Mouse (Mus musculus): Measurements from ENCODE around the gene Kcne1. TPM values are rescaled to one million over a fixed set of nuclear protein-coding genes. Genes with fewer than 3 reads are reported as not detected.

Gene Kcne1
- polyA plus RNA-seq, 1 experiment from 2014 or later, result 0.29 TPM

DNA sequence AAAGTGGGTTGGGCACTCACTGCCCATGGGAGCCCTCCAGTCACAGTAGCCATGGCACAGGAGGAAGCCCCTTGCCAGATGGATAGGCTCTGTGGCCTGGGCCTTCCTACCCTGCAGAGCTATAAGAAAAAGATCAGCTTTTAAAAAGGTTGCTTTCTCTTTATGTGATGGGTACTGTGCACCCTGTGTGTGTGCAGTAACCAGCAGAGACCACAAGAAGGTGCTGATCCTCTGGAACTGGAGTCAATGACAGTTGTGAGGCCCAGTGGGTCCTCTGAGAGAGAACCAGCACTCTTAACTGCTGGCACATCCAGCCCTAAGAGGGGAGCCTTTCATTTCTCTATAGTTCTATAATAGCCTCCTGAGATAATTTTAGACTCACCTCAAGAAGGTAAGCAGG is 24.1 kb upstream of the Kcne1 start:
- no peaks in the 10 kb centered on the region for H3K9me3 ChIP-seq
- peaks cover 12% of the 10 kb centered on the region for H3K4me1 ChIP-seq

DNA sequence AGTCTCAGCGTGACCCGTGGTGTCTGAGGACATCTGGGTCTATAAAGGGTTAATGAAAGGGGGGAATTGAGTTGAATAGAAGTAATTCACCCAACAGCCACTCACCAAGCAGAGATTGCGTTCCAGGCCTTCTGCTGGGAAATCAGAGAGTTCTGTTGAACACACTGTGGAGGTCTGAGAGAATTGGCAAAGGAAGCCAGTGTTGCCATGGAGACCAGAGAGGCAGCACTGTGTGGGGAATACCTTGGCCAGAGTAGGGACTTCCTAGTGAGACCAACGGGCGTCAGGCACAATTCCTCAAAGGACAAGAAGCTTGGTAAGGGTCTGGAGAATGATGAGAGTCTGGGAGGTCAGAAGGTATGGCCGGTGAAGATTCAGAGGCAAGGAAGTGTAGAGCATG is 23.2 kb upstream of the Kcne1 start:
- H3K9me3 ChIP-seq, result no peaks in the 10 kb centered on the region
- 73% methylated on average over 6 of the region's 6 CpGs for WGBS
- no peak overlapping the region for H3K4me3 ChIP-seq
- H3K27me3 ChIP-seq (replicated peaks; ENCODE audit: low read depth, poor library complexity, severe bottlenecking), result no peaks in the 10 kb centered on the region
- DNase-seq (ENCODE audit: low spot score), result no peak
- no peaks in the 10 kb centered on the region for H3K36me3 ChIP-seq (replicated peaks)
- H3K27ac ChIP-seq (replicated peaks), result no peak overlapping the region
- peaks cover 8% of the 10 kb centered on the region for H3K4me1 ChIP-seq

More for the DNA sequence above, 24.1 kb upstream of the Kcne1 start:
- DNase-seq (ENCODE audit: low spot score), result no peak
- H3K4me3 ChIP-seq, result no peak overlapping the region
- H3K27ac ChIP-seq (replicated peaks), result no peak overlapping the region
- no peaks in the 10 kb centered on the region for H3K27me3 ChIP-seq (replicated peaks; ENCODE audit: low read depth, poor library complexity, severe bottlenecking)
- no peaks in the 10 kb centered on the region for H3K36me3 ChIP-seq (replicated peaks)

DNA sequence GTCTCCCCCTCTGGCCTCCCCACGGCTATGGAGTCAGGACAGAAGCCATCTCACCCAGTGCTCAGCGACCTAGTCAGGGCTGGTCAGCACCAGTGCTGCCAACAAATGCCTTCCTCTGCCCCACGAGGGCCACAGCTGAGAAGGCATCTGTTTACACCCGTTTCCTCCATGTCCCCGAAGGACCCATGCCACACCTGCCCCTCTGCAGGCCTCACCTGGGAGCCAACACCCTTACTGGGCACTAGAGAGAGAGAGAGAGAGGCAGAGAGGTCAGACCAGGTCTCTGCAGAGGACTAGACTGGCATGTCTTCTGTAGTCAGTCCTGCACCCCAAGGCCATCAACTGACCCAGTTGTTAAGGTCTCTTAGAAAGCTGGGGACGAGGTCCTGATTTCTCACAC is 21.8 kb upstream of the Kcne1 start:
- Histone ChIP-seq H3K27ac (replicated peaks) (no peak overlapping the region), H3K4me3 (no peak overlapping the region), H3K4me1 (peaks cover 8% of the 10 kb centered on the region), H3K27me3 (replicated peaks; ENCODE audit: low read depth, poor library complexity, severe bottlenecking) (no peaks in the 10 kb centered on the region), H3K9me3 (no peaks in the 10 kb centered on the region), H3K36me3 (replicated peaks) (no peaks in the 10 kb centered on the region)
- DNase-seq (ENCODE audit: low spot score), result no peak
- WGBS, result 78% methylated on average over 6 of the region's 6 CpGs

DNA sequence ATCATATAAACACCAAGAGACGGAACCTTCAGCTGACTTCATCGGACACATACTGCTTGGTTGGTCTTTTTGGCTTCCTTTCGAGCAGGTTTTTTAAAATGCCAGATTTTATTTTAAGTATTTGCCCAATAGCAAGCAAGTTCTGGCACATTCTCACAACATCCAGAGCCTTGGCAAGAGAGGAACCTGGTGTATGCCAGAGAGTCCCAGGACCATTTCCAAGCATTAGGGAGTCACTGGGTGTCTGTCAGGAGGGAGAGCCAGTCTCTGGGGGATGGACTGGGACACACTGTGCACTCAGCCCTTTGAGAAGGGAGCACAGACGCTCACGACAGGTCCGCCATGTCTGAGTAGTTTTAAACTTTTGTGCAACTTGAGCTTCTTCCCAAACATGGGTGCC is 17.7 kb upstream of the Kcne1 start:
- no peak overlapping the region for H3K4me3 ChIP-seq
- peaks cover 11% of the 10 kb centered on the region for H3K4me1 ChIP-seq
- WGBS, result 93% methylated on average over 6 of the region's 6 CpGs
- no peak for DNase-seq (ENCODE audit: low spot score)
- no peak overlapping the region for H3K27ac ChIP-seq (replicated peaks)
- no peaks in the 10 kb centered on the region; the same call in none of the 2 replicates for H3K27me3 ChIP-seq (replicated peaks; ENCODE audit: low read depth, poor library complexity, severe bottlenecking)
- no peaks in the 10 kb centered on the region for H3K36me3 ChIP-seq (replicated peaks)
- no peaks in the 10 kb centered on the region for H3K9me3 ChIP-seq

DNA sequence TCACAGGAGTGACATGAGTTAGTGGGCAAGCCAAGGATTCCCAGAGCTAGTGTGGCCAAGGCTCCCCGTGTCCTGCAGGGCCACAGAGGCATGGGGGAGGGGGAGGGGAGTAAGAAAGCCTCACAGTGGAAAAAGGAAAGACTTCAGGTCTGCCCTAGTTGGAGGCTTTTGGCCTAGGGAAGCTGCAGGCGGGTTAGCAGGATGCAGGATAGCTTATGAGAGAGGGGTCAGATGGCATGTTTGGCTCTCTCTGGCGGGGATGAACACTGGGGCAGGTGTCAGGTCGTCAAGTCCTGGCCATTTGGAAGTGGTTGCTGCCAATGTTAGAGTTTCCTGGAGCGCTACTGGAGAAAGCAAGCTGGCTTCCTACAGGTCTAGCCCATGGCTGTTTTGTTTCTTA is 12.4 kb upstream of the Kcne1 start:
- H3K9me3 ChIP-seq, result no peaks in the 10 kb centered on the region
- H3K36me3 ChIP-seq (replicated peaks), result no peaks in the 10 kb centered on the region
- DNase-seq (ENCODE audit: low spot score), result no peak
- H3K4me3 ChIP-seq, result no peak overlapping the region
- peaks cover 36% of the 10 kb centered on the region for H3K4me1 ChIP-seq
- peaks cover 4% of the 10 kb centered on the region for H3K27me3 ChIP-seq (replicated peaks; ENCODE audit: low read depth, poor library complexity, severe bottlenecking)
- 47% methylated on average over 5 of the region's 5 CpGs for WGBS
- H3K27ac ChIP-seq (replicated peaks), result no peak overlapping the region

DNA sequence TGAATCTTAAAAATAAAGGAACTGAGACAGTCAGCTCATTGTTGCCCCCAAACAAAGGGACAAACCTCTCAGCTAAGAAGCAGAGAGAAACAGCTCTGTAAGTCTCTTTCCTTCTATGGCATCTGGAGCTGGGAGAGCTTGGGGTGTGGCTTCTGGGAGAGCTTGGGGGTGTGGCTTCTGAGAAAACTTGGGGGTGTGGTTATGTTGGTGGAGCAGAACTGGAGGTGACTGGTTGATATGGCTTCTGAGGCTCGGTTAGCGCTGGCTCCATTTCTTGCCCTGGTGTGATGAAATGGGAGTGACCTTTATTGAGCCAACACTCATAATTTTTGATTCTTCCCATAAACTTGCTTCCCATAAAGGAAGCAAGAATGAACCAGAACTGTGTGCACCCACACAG is 10.0 kb upstream of the Kcne1 start:
- Histone ChIP-seq H3K4me3 (no peak overlapping the region), H3K27me3 (replicated peaks; ENCODE audit: low read depth, poor library complexity, severe bottlenecking) (peaks cover 4% of the 10 kb centered on the region; the same call in 1 of the 2 replicates), H3K4me1 (peaks cover 46% of the 10 kb centered on the region), H3K9me3 (no peaks in the 10 kb centered on the region), H3K27ac (replicated peaks) (no peak overlapping the region), H3K36me3 (replicated peaks) (no peaks in the 10 kb centered on the region)
- DNase-seq (ENCODE audit: low spot score), result no peak
- 58% methylated on average over 2 of the region's 2 CpGs for WGBS

DNA sequence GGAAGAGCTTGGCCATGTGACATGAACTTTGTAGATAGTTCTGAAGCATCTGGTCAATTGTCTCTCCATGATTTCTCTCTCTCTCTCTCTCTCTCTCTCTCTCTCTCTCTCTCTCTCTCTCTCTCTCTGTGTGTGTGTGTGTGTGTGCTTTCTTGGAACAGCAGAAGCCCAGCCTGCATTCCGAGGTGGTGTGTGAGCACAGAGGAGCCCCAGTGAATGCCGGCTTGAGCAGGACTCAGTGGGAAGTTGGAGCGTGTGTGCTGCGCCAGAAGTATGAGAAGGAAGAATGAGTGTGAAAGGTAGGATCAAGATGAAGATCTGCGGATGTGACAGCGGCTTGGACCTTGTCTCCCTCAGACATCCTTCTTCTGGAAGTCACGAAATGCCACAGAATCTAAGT is 6.2 kb upstream of the Kcne1 start:
- H3K4me3 ChIP-seq, result no peak overlapping the region
- no peak for DNase-seq (ENCODE audit: low spot score)
- peaks cover 4% of the 10 kb centered on the region; the same call in 1 of the 2 replicates for H3K27me3 ChIP-seq (replicated peaks; ENCODE audit: low read depth, poor library complexity, severe bottlenecking)
- no peaks in the 10 kb centered on the region for H3K9me3 ChIP-seq
- peaks cover 25% of the 10 kb centered on the region for H3K4me1 ChIP-seq
- peak overlapping the region; percentile 19; the same call in 1 of the 2 replicates for H3K27ac ChIP-seq (replicated peaks)
- 63% methylated on average over 7 of the region's 7 CpGs for WGBS
- H3K36me3 ChIP-seq (replicated peaks), result no peaks in the 10 kb centered on the region

DNA sequence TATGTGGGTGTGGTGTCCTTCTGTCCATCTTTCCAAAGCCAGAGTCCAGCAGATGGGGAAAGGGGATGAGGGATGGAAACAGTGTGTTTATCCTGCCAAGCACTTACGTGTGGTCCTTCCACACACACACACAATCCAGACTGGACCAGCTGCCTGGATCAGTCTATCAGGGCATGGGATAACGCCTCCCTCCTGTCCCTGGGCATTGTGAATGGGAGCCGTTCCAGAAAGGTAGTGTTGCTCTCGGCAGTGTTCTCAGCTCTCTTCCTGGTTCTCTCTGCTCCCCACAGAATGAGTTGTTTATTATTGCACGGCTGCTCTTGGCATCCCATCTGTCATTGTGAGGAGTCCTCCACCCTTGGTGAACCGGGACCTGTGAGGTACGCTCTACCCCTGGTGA is 1.4 kb upstream of the Kcne1 start:
- Histone ChIP-seq H3K4me1 (peaks cover 33% of the 10 kb centered on the region), H3K27me3 (replicated peaks; ENCODE audit: low read depth, poor library complexity, severe bottlenecking) (peaks cover 35% of the 10 kb centered on the region), H3K27ac (replicated peaks) (no peak overlapping the region), H3K4me3 (no peak overlapping the region), H3K36me3 (replicated peaks) (no peaks in the 10 kb centered on the region), H3K9me3 (no peaks in the 10 kb centered on the region)
- WGBS, result 86% methylated on average over 7 of the region's 7 CpGs
- DNase-seq (ENCODE audit: low spot score), result no peak

DNA sequence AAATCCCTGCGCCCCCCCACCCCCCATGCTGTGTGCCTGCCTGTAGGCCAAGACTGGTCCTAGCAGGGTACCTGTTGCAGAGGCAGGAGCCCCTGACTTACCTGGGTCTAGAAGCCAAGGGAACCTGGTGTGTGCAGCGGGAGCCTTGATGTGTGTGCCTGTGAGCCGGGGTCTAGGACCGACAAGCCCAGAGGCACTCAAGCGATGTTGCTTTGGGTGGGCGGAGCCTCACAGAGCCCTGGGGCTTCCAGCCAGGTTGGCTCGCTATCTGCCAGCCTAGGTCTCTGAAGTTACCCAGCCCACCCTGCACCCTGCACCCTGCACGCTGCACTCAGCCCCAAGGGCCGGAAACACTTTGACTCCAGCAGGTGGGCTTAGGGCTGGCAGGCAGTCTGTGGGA is 534 bp downstream of the Kcne1 start:
- Histone ChIP-seq H3K27me3 (replicated peaks; ENCODE audit: low read depth, poor library complexity, severe bottlenecking) (peaks cover 35% of the 10 kb centered on the region), H3K4me1 (peaks cover 31% of the 10 kb centered on the region), H3K27ac (replicated peaks) (0 out of 2 replicates have a peak overlapping the region, but pooled peaks have one; percentile 11), H3K36me3 (replicated peaks) (no peaks in the 10 kb centered on the region), H3K9me3 (no peaks in the 10 kb centered on the region), H3K4me3 (peak overlapping the region; percentile 6; the same call in 1 of the 2 replicates)
- peak; percentile 36 for DNase-seq (ENCODE audit: low spot score)
- WGBS, result 20% methylated on average over 9 of the region's 9 CpGs

DNA sequence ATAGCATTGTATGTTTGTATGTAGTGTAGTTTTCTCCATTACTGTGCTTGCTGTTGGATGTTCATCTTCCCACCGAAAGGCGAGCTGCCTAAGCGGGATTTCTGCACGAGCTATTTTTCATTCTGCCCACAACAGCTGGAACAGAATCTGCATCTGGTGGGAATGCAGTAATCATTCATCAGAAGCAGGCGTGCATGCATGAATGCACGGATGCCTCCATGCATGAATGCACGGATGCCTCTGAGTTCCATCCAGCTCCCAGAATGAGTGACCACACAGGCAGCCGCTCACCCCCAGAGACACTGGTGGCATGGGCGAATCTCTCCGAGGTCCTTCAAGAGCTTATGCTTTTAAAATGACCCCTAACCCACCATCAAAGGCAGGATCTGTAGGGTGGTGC is 1.7 kb downstream of the Kcne1 start:
- Histone ChIP-seq H3K4me3 (no peak overlapping the region), H3K27ac (replicated peaks) (no peak overlapping the region), H3K27me3 (replicated peaks; ENCODE audit: low read depth, poor library complexity, severe bottlenecking) (peaks cover 35% of the 10 kb centered on the region), H3K4me1 (peaks cover 34% of the 10 kb centered on the region), H3K9me3 (no peaks in the 10 kb centered on the region), H3K36me3 (replicated peaks) (no peaks in the 10 kb centered on the region)
- 64% methylated on average over 10 of the region's 10 CpGs for WGBS
- DNase-seq (ENCODE audit: low spot score), result no peak

DNA sequence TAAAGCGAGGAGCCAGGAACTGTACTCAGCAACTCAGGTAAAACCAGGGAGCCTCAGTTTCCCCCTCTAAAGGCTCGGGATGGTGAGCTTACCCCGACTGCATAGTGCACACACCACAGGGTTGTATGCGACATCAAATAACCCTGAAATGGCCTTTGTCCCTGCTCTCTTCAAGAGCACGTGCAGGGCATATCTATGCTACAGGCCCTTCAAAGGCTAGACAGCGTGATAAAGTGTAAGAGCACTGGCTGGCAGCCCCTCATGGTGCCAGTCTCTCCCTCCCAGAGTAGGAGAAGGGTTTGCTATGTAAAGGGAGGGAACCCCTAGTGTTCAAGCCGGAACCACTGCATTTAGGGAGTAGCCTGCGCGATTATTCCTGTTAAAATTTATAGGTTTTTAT is 2.2 kb downstream of the Kcne1 start:
- Histone ChIP-seq H3K27ac (replicated peaks) (no peak overlapping the region), H3K4me3 (no peak overlapping the region), H3K9me3 (no peaks in the 10 kb centered on the region), H3K27me3 (replicated peaks; ENCODE audit: low read depth, poor library complexity, severe bottlenecking) (peaks cover 35% of the 10 kb centered on the region), H3K4me1 (peaks cover 34% of the 10 kb centered on the region), H3K36me3 (replicated peaks) (no peaks in the 10 kb centered on the region)
- WGBS, result 72% methylated on average over 9 of the region's 9 CpGs
- no peak for DNase-seq (ENCODE audit: low spot score)

DNA sequence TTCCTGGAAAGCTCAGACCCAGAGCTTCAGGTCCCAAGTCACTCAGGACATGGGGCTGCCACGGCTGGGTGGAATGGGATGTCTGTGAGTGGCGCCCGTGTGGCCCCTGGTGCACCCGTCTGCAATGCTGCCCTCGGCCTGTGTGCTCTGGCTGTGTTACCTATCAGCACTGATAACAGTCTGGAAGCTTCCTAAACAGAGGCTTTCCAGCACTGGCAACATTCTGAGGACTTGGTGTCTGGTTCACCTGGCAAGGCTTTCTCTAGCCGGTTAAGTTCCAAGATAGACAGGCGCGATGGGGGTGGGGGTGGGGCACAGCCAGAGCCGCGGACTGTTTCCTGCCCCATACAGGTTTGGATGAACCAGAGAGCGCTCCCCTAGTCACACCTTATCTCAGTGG is 3.3 kb downstream of the Kcne1 start:
- H3K9me3 ChIP-seq, result no peaks in the 10 kb centered on the region

DNA sequence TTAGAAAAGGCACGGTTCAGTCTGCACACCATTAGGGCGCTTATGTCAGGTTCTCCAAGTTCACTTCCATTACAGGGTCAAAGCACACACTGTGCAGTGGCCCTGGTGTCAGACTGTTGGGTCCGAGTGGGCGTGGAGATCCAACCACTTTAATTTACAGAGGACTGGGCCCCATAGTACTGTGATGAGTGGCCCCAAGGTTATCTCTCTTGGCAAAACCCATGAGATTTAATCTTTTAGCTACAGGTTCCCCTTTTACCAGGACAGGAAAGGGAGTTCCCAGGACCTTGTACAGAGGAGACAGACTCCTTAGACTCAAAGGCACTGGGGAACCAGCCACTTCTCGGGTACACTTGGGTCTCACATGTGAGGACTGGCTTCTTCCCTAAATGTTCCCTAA is 3.9 kb downstream of the Kcne1 start:
- 85% methylated on average over 5 of the region's 5 CpGs for WGBS
- DNase-seq (ENCODE audit: low spot score), result no peak
- H3K27ac ChIP-seq (replicated peaks), result no peak overlapping the region
- H3K4me1 ChIP-seq, result peaks cover 34% of the 10 kb centered on the region
- H3K4me3 ChIP-seq, result no peak overlapping the region
- H3K36me3 ChIP-seq (replicated peaks), result no peaks in the 10 kb centered on the region
- peaks cover 35% of the 10 kb centered on the region for H3K27me3 ChIP-seq (replicated peaks; ENCODE audit: low read depth, poor library complexity, severe bottlenecking)
- H3K9me3 ChIP-seq, result no peaks in the 10 kb centered on the region

More for the DNA sequence above, 3.3 kb downstream of the Kcne1 start:
- H3K4me1 ChIP-seq, result peaks cover 34% of the 10 kb centered on the region
- H3K27me3 ChIP-seq (replicated peaks; ENCODE audit: low read depth, poor library complexity, severe bottlenecking), result peaks cover 35% of the 10 kb centered on the region
- no peaks in the 10 kb centered on the region for H3K36me3 ChIP-seq (replicated peaks)
- H3K4me3 ChIP-seq, result no peak overlapping the region
- WGBS, result 73% methylated on average over 11 of the region's 11 CpGs
- DNase-seq (ENCODE audit: low spot score), result no peak
- no peak overlapping the region for H3K27ac ChIP-seq (replicated peaks)

DNA sequence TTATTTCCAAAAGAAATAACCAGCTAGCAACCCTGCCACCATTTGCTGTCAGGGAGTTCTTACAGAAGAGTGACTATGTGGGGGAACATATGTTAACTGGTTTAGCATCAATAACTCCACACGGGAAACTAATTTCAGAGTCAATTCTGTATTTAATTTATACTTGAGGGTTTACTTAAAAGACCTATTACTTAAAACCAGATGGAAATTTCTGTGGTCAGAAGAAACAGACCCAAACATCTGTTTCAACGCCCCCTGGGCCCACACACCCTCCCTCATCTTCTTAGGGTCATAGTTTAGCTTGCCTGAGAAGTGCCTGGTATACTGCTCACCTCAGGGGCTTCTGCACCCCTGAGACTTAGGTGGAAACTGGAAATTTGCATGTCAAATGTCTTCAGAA is 5.4 kb downstream of the Kcne1 start:
- Histone ChIP-seq H3K4me3 (no peak overlapping the region), H3K4me1 (peaks cover 28% of the 10 kb centered on the region), H3K9me3 (no peaks in the 10 kb centered on the region), H3K36me3 (replicated peaks) (no peaks in the 10 kb centered on the region), H3K27ac (replicated peaks) (no peak overlapping the region), H3K27me3 (replicated peaks; ENCODE audit: low read depth, poor library complexity, severe bottlenecking) (peaks cover 28% of the 10 kb centered on the region)
- WGBS, result 50% methylated on average over 2 of the region's 2 CpGs
- no peak for DNase-seq (ENCODE audit: low spot score)

Measured in embryonic facial prominence, embryonic 10.5 days (tissue).